Mouse (Mus musculus) cerebellum, postnatal 4 days (tissue): ENCODE results near the gene Glce.
A peak's percentile ranks its signal among the peaks of the same experiment; 100 is the strongest.

Source experiments
- DNase-seq, 2 experiments: peaks; one replicate each; pipeline ENCODE4 v3.0.0; 2022; ENCODE audit warnings: low spot score in 2 of 2, mixed read lengths in 1 of 2

Glce gene

DNA sequence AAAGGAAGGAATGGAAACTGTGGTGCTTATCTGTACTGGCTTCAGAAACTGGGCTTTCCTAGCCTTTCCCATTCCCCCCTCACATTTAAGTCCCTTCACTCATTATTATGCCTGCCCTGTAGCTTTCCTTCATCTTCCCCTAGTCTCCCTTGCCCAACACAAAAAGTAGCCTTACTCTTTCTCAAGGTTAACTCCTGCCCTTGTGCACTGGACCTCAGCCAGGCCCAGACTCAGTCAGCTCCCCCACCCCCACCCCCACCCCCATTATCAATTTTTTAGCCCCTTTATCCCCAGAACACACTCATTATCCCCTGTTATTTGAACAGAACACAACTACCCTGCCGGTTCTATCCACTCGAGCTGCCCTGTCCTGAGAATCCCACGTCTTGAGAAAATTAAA, 1.0 kb upstream of the Glce start:
- DNase-seq = no peak

DNA sequence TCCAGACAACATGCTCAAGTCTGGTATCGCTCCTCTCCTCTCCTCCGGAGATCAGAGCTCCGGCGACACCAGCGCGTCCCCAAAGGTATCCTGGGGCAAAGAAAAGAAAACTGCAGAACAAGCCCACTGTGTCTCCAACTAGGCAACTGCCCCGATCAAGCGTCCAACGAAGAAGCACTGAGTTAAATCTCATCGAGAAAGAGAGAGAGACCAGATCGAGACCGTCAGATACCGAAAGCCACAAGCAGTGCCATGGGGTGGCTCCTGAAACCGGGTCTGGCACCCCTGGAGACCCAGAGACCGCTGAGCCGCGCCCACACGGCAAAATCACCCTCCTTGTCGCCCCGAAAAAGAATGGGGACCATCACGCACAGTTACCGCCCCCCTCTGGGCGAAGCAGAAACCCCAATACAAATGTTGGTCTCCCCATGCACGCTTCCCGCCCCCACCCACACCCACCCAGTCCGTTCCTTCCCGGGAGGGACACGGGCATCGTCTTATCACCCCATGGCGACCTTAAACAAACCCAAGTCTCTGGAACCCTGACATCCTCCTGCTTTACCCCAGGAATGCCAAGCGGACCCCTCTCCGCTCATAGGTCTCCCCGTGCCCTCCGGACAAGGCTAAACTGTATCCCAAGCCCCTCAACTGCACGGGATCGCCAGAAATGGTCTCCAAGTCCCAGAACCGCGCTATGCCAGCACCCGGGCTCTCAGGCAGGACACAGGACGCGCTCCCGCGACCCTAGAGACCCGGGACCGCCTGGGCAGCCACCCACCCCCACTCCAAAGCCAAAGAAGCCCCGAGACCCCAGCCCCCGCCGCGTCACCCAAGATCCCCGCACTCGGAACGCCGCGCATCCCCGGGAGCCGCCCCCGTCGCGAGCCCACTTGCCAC, 656 bp downstream of the Glce start:
- peak in 1 of 2 experiments; percentile 45 for DNase-seq

DNA sequence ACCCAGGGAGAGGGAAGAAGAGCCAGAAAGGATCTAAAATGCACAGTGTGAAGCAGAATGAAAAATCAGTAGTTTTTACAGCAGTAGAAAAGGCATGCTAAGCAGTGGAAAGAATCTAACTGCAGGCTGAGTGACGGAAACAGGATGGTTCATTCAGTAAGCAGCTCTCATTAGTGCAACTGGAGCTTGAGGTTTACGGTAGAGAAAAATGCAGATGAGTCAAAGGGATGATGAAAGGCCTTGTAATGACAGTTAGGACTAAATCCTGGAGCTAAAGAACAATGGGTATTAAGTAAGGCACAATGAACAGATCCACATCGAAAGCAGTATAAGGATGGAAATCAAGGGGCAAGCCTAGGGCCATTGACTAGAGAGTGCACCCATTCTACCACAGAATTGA, 3.7 kb downstream of the Glce start:
- no peak for DNase-seq

DNA sequence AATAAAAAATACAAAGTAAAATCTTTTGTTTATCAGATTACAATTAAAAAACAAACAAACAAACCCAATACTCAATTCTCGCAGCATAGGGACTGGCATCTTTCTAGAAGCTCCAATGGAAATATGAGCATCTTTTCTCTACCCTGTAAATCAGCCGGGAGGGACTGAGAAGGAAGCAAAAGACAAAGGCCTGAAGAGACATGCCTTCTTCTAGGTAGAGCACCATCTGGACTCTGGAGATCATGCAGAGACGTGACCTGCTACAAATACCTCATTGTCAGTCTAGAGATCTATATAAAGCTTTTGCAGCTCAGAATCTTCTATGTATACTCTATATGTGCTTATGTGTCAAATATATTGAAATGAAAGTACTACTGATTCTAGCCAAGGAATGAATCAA, 6.6 kb downstream of the Glce start:
- DNase-seq = no peak

DNA sequence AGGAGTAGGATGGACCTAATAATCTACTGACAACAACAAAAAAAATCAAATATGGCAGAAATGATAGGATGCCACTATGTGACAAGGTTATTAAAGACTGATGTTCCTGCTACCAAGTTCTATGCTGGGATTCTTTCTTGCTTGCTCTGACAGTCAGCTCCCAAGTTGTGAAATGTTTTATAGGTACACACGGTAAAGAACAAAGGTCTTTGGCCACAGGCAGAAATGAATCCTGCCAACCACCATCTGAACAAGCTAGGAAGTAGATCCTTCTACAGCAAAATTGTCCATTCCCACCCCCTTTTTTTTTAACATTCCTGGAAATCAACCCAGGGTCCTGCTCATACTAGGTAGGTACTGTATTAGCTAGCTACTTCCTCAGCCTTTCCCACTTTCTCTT, 25.9 kb downstream of the Glce start:
- no peak for DNase-seq

GRCm38 (mm10) chr9:62091604-62092003, 30.9 kb downstream of the Glce start:
- no peak for DNase-seq

DNA sequence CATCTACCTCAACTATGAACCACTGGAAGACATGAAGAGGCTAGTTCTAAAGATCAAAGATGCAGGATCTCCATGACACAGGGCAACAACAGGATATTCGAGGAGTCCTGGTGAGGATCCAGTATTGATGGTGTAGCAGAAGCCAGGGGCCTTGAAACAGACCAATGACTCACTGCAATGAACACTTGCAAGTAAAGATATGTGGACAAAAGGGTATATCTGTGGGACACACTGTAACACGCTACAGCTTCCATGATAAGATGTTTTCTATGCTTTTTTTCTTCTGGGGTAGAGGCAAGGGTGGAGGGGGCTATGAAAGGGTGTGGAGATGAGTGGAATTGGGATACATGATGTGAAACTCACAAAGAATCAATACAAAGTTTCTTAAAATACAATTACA, 36.9 kb downstream of the Glce start:
- no peak for DNase-seq

DNA sequence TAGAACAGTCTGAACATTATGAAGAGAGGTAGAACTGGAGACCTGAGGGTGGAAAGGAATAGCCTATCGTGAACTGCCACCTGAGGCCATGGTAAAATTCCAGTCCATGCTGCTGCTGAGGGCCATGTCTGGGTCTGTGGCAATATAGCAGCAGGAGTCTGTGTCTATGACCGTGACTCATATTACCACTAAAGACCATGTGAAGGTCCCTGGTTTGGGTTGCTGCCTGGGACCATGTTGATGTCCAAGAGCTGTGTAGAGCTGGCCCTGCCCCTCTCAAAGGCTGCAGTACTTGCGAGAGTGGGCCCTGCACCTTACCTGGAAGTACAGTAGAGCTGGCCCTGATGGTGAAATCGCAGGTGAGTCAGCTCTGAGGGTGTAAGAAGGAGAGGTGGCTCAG, 37.6 kb downstream of the Glce start:
- no peak for DNase-seq

DNA sequence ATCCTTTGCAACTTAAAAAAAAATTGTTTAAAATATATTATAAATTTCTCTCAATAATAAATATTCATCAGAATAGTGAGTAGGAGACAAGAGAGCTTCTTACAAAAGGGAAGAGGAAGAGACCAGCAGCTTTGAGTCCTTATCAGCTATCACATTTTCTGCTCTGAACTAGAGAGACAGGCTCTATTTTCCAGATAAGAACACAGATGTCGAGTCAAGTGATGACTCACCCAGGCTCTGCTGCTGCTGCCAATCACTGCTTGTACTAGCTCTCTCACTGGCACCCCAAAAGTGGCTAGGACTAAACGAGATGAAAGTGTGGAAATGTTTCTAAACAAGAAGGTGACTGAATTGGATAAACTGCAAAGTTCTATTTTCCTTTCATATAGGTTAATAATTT, 39.5 kb downstream of the Glce start:
- DNase-seq = no peak

DNA sequence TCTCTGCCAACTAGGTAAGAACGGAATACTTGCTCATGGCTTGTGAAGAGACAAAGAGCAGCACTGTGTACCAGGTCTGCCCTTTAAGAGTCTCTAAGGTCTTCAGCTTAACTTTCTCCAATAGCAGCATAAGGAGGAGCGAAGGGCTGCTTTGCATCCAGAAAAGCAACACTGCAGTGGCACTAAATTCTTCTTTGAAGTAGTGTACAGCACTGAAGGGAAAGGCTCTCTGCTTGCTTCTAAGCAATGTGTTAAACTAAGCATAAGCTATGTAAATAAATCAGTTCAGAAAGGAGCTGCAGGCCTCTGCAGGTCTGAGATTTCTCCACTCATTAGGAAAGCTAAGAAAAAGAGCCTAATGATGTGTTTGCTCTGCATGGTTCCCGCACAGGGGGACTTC, 40.9 kb downstream of the Glce start:
- DNase-seq = no peak

- DNase-seq = no peak
Measured at GRCm38 (mm10) chr9:62080028-62080760, 42.3 kb downstream of the Glce start.

DNA sequence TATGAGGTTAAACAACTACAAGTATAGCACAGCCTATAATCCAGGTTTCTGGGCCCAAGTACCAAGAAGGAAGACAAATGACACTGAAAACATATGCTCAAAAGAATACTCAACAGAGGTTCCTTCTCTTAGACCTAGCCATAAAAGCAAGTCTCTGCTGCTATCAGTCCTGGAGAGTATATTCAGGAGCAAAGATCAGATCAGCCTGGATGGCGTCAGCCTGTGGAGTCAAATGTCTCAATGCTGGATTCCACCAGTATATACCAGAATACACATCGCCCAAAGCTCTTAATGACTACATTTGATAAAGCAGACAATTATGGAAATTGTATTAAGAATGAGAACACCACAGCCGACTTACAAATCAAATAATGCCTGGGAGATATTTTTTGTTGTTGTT, 60.2 kb downstream of the Glce start:
- no peak for DNase-seq

DNA sequence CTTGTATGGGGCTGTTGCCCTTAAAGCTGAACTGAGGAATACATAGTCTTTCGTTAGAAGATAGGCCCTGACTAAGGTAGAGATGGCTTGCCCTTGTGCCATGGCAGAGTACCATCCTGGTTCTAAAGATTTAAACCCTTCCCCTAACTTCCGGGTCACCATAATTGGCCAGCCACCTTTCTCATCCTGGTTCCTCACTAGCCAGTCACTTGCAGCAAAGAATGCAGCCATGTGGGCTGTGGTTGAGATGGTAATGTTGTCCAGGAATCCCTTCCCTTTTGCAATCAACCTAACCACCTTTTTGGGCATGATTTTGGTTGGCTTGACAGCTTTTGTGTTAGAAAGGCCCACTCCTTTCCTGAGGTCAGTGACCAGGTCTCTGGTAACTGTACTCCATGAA, 62.0 kb downstream of the Glce start:
- no peak for DNase-seq

DNA sequence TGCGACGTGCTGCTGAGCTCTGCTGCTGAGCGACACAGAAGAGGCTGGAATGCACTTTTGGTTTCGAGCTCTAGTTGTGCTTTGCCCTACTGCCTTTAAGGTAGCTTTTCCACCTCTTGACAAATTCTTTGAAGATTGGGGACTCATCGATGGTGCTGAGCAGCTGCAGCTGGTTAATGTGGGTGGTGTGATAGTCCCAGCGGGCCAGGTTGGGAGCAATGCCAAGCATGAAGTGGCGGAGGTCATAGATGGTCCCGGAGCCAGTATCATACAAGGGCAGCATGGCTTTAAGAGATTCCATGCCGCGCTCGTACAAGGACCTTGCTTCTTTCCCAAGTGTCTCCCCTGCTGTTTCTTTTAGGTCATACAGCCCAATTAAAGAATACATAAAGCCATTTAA, 62.5 kb downstream of the Glce start:
- DNase-seq = no peak

DNA sequence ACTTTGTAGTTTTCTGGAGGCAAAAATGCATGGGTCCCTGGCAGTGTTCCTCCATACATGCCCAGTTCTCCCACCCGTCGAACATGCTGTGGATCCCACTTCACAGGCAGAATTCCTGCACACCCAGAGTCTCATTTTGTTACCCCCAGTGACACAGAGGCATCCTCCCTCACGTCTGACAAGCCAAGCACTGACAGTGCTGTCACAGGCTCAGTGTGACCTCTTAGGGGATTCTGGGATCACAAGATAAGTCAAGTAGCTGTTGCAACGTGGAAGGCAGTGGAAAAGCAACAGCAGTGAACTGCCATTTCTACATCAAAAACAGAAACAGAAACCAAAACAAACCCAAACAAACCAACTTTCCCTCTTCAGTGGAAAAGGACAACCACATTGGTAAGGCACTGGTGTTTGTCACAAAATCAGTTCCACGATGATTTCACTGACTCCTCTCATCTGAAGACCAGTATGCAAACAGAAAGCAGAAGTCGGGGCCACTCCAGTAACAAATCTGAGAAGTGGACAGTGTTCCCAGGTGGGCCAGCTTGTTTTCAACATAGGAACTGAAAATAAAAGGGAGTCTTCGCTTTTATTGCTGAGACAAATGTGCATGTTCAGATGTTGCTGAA, 64.5 kb downstream of the Glce start:
- no peak for DNase-seq

GRCm38 (mm10) chr9:62056206-62056605, 66.2 kb downstream of the Glce start:
- DNase-seq = no peak

- peak in 1 of 2 experiments; percentile 25 for DNase-seq
Measured at GRCm38 (mm10) chr9:62050801-62051200, 71.7 kb downstream of the Glce start.

GRCm38 (mm10) chr9:62049166-62049565, 73.3 kb downstream of the Glce start:
- no peak for DNase-seq

GRCm38 (mm10) chr9:62042167-62042566, 80.3 kb downstream of the Glce start:
- no peak for DNase-seq

- DNase-seq = peak; percentile 83 to 91
Measured at GRCm38 (mm10) chr9:62040008-62040608, 82.3 kb downstream of the Glce start.

- no peak for DNase-seq
Measured at GRCm38 (mm10) chr9:62035806-62036205, 86.6 kb downstream of the Glce start.

DNA sequence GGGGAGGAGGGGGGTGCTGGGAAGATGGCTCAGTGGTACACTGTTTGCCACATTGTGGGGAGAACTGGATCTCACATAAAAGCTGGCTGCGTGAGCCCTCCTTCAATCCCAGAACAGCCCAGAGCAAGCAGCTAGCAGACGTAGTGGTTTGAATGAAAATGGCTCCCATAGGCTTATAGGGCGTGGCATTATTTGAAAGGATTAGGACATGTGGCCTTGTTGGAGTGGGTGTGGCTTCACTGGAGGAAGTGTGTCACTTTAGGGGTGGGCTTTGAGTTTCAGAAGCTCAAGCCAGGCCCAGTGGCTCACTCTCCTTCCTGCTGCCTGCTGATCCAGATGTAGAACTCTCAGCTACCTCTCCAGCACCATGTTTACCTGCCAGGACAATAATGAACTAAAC, 90.2 kb downstream of the Glce start:
- no peak for DNase-seq
